Mouse (Mus musculus) MEL (cell line): ENCODE results near the gene Pfn4. TPM values are rescaled to one million over a fixed set of nuclear protein-coding genes. Genes with fewer than 3 reads are reported as not detected.

Experiments used
- DNase-seq: peaks from one replicate; pipeline ENCODE4 v3.0.0; 2011; ENCODE audit warnings: low read depth, low spot score
- H3K27ac ChIP-seq: 2 replicates; pipeline ENCODE4 v1.5.1; 2012; ENCODE audit warnings: low read depth, mild to moderate bottlenecking, control low read depth, low read length, moderate library complexity; ENCODE audit not compliant: control insufficient read depth
- H3K27me3 ChIP-seq, 2 experiments: fragments of 150-350 bp in 1 of 2; sonication (generic) in 1 of 2; 2 replicates each; pipeline ENCODE4 v1.6.1; 2012; ENCODE audit warnings: low read length in 2 of 2, mild to moderate bottlenecking in 2 of 2, improper control_type of control experiment in 1 of 2, moderate library complexity in 1 of 2; ENCODE audit not compliant: insufficient read depth in 2 of 2, control insufficient read depth in 1 of 2
- H3K36me3 ChIP-seq, 2 experiments: 2 replicates each; pipeline ENCODE4 v1.6.1; 2012 to 2014; ENCODE audit warnings: low read length in 2 of 2, improper control_type of control experiment in 1 of 2, inconsistent platforms in 1 of 2, mild to moderate bottlenecking in 1 of 2; ENCODE audit not compliant: insufficient read depth in 2 of 2, control insufficient read depth in 1 of 2
- H3K4me1 ChIP-seq, 2 experiments: fragments of 150-350 bp in 1 of 2; sonication (generic) in 1 of 2; 2 replicates each; pipeline ENCODE4 v1.6.1; 2012; ENCODE audit warnings: low read length in 2 of 2, improper control_type of control experiment in 1 of 2, mild to moderate bottlenecking in 1 of 2; ENCODE audit not compliant: insufficient read depth in 2 of 2, control insufficient read depth in 1 of 2
- H3K4me3 ChIP-seq, 2 experiments: fragments of 150-350 bp in 1 of 2; sonication (generic) in 1 of 2; 2 replicates each; pipeline ENCODE4 v1.5.1; 2012; ENCODE audit warnings: low read depth in 2 of 2, low read length in 2 of 2, mild to moderate bottlenecking in 2 of 2, moderate library complexity in 2 of 2, control low read depth in 1 of 2, improper control_type of control experiment in 1 of 2; ENCODE audit not compliant: control insufficient read depth in 1 of 2, insufficient read depth in 1 of 2
- H3K79me2 ChIP-seq: 2 replicates; pipeline ENCODE4 v1.6.1; 2012; ENCODE audit warnings: mild to moderate bottlenecking, low read length, moderate library complexity; ENCODE audit not compliant: control insufficient read depth, poor library complexity, insufficient read depth
- H3K9ac ChIP-seq: 2 replicates; pipeline ENCODE4 v1.6.1; 2012; ENCODE audit warnings: low read depth, mild to moderate bottlenecking, control low read depth, low read length, moderate library complexity; ENCODE audit not compliant: control insufficient read depth, poor library complexity, severe bottlenecking
- H3K9me3 ChIP-seq: fragments of 150-350 bp; sonication (generic); replicated peaks from 2 replicates; pipeline ENCODE4 v1.6.1; 2012; ENCODE audit warnings: mild to moderate bottlenecking, low read length, improper control_type of control experiment, moderate library complexity; ENCODE audit not compliant: insufficient read depth
- BHLHE40 ChIP-seq: IDR thresholded peaks from 2 replicates; pipeline ENCODE4 v1.6.1; 2012; ENCODE audit warnings: low read depth, mild to moderate bottlenecking, inconsistent platforms, low read length, improper control_type of control experiment, borderline replicate concordance
- CHD1 ChIP-seq: IDR thresholded peaks from 2 replicates; pipeline ENCODE4 v1.6.1; 2012; ENCODE audit warnings: low read depth, mild to moderate bottlenecking, inconsistent platforms, low read length, improper control_type of control experiment
- CHD2 ChIP-seq: IDR thresholded peaks from 2 replicates; pipeline ENCODE4 v1.6.1; 2011; ENCODE audit warnings: low read length, improper control_type of control experiment
- CTCF ChIP-seq, 3 experiments: IDR thresholded peaks in 2 of 3; conservative IDR thresholded peaks in 1 of 3; 2 replicates each; pipeline ENCODE4 v1.5.1; 2011 to 2012; ENCODE audit warnings: low read length in 3 of 3, low read depth in 2 of 3, mild to moderate bottlenecking in 2 of 3, improper control_type of control experiment in 1 of 3, inconsistent platforms in 1 of 3, mixed read lengths in 1 of 3, moderate library complexity in 1 of 3; ENCODE audit not compliant: control insufficient read depth in 1 of 3, insufficient read depth in 1 of 3, poor library complexity in 1 of 3, severe bottlenecking in 1 of 3
- E2F4 ChIP-seq: IDR thresholded peaks from 2 replicates; pipeline ENCODE4 v1.6.1; 2011; ENCODE audit warnings: low read depth, low read length, improper control_type of control experiment, borderline replicate concordance
- ELF1 ChIP-seq: IDR thresholded peaks from 2 replicates; pipeline ENCODE4 v1.6.1; 2014; ENCODE audit warnings: low read depth, mild to moderate bottlenecking, inconsistent platforms, low read length, improper control_type of control experiment, moderate library complexity
- EP300 ChIP-seq, 2 experiments: IDR thresholded peaks; 2 replicates each; pipeline ENCODE4 v1.6.1; 2011; ENCODE audit warnings: improper control_type of control experiment in 2 of 2, low read length in 2 of 2, low read depth in 1 of 2, mild to moderate bottlenecking in 1 of 2
- ETS1 ChIP-seq: IDR thresholded peaks from 2 replicates; pipeline ENCODE4 v1.6.1; 2012; ENCODE audit warnings: low read depth, mild to moderate bottlenecking, inconsistent platforms, low read length, improper control_type of control experiment, moderate library complexity
- GABPA ChIP-seq: IDR thresholded peaks from 2 replicates; pipeline ENCODE4 v1.6.1; 2012; ENCODE audit warnings: low read depth, mild to moderate bottlenecking, inconsistent platforms, low read length, improper control_type of control experiment, moderate library complexity
- GATA1 ChIP-seq: IDR thresholded peaks from 2 replicates; pipeline ENCODE4 v1.6.1; 2011; ENCODE audit warnings: low read depth, low read length, improper control_type of control experiment
- HCFC1 ChIP-seq: IDR thresholded peaks from 2 replicates; pipeline ENCODE4 v1.6.1; 2012; ENCODE audit warnings: low read depth, mild to moderate bottlenecking, inconsistent platforms, low read length, improper control_type of control experiment, moderate library complexity
- JUND ChIP-seq: IDR thresholded peaks from 2 replicates; pipeline ENCODE4 v1.6.1; 2011; ENCODE audit warnings: low read depth, mild to moderate bottlenecking, improper control_type of control experiment, low read length
- KAT2A ChIP-seq: conservative IDR thresholded peaks from 2 replicates; pipeline ENCODE4 v1.6.1; 2012; ENCODE audit warnings: low read depth, low read length, improper control_type of control experiment, inconsistent platforms
- MAFK ChIP-seq: IDR thresholded peaks from 2 replicates; pipeline ENCODE4 v1.6.1; 2011; ENCODE audit warnings: low read depth, mild to moderate bottlenecking, low read length, improper control_type of control experiment, borderline replicate concordance
- MAX ChIP-seq: IDR thresholded peaks from 2 replicates; pipeline ENCODE4 v1.6.1; 2011; ENCODE audit warnings: low read length, improper control_type of control experiment
- MAZ ChIP-seq: IDR thresholded peaks from 2 replicates; pipeline ENCODE4 v1.6.1; 2012; ENCODE audit warnings: low read depth, mild to moderate bottlenecking, inconsistent platforms, low read length, improper control_type of control experiment
- MXI1 ChIP-seq: IDR thresholded peaks from 2 replicates; pipeline ENCODE4 v1.6.1; 2011; ENCODE audit warnings: mild to moderate bottlenecking, low read depth, low read length, improper control_type of control experiment
- MYB ChIP-seq: IDR thresholded peaks from 2 replicates; pipeline ENCODE4 v1.6.1; 2011; ENCODE audit warnings: mild to moderate bottlenecking, low read depth, low read length, improper control_type of control experiment
- NELFE ChIP-seq: IDR thresholded peaks from 2 replicates; pipeline ENCODE4 v1.6.1; 2011; ENCODE audit warnings: low read depth, low read length, improper control_type of control experiment
- NRF1 ChIP-seq: IDR thresholded peaks from 2 replicates; pipeline ENCODE4 v1.6.1; 2014; ENCODE audit warnings: low read depth, mild to moderate bottlenecking, inconsistent platforms, low read length, improper control_type of control experiment, moderate library complexity; ENCODE audit not compliant: poor library complexity, insufficient read depth, severe bottlenecking
- POLR2A ChIP-seq, 2 experiments: IDR thresholded peaks; 2 replicates each; pipeline ENCODE4 v1.6.1; 2011 to 2012; ENCODE audit warnings: low read length in 2 of 2, mild to moderate bottlenecking in 2 of 2, control low read depth in 1 of 2, improper control_type of control experiment in 1 of 2, low read depth in 1 of 2, moderate library complexity in 1 of 2; ENCODE audit not compliant: control insufficient read depth in 1 of 2, insufficient read depth in 1 of 2, poor library complexity in 1 of 2
- POLR2AphosphoS2 ChIP-seq: IDR thresholded peaks from 2 replicates; pipeline ENCODE4 v1.6.1; 2011; ENCODE audit warnings: low read length, improper control_type of control experiment
- POLR2AphosphoS5 ChIP-seq: IDR thresholded peaks from 2 replicates; pipeline ENCODE4 v1.6.1; 2012; ENCODE audit warnings: low read depth, borderline replicate concordance, mild to moderate bottlenecking, inconsistent platforms, low read length, moderate library complexity, mixed read lengths
- RCOR1 ChIP-seq: IDR thresholded peaks from 2 replicates; pipeline ENCODE4 v1.6.1; 2012; ENCODE audit warnings: low read depth, mild to moderate bottlenecking, inconsistent platforms, low read length, improper control_type of control experiment
- SIN3A ChIP-seq: IDR thresholded peaks from 2 replicates; pipeline ENCODE4 v1.6.1; 2012; ENCODE audit warnings: low read length, improper control_type of control experiment, inconsistent platforms
- SMC3 ChIP-seq: IDR thresholded peaks from 2 replicates; pipeline ENCODE4 v1.6.1; 2011; ENCODE audit warnings: low read depth, low read length, improper control_type of control experiment
- TAL1 ChIP-seq: IDR thresholded peaks from 2 replicates; pipeline ENCODE4 v1.6.1; 2012; ENCODE audit warnings: mild to moderate bottlenecking, inconsistent platforms, low read length, moderate library complexity, mixed read lengths
- TBP ChIP-seq: IDR thresholded peaks from 2 replicates; pipeline ENCODE4 v1.8.0; 2011; ENCODE audit warnings: low read depth, low read length, improper control_type of control experiment
- TCF12 ChIP-seq: IDR thresholded peaks from 2 replicates; pipeline ENCODE4 v1.6.1; 2014; ENCODE audit warnings: low read depth, mild to moderate bottlenecking, inconsistent platforms, low read length, improper control_type of control experiment, moderate library complexity
- UBTF ChIP-seq: IDR thresholded peaks from 2 replicates; pipeline ENCODE4 v1.6.1; 2012; ENCODE audit warnings: low read depth, mild to moderate bottlenecking, inconsistent platforms, low read length, improper control_type of control experiment, moderate library complexity, borderline replicate concordance; ENCODE audit not compliant: insufficient read depth
- USF1 ChIP-seq: IDR thresholded peaks from 2 replicates; pipeline ENCODE4 v1.6.1; 2014; ENCODE audit warnings: low read depth, mild to moderate bottlenecking, inconsistent platforms, low read length, improper control_type of control experiment, moderate library complexity
- USF2 ChIP-seq, 2 experiments: IDR thresholded peaks; 2 replicates each; pipeline ENCODE4 v1.6.1; 2011 to 2012; ENCODE audit warnings: improper control_type of control experiment in 2 of 2, low read length in 2 of 2, borderline replicate concordance in 1 of 2, inconsistent platforms in 1 of 2, low read depth in 1 of 2, mild to moderate bottlenecking in 1 of 2; ENCODE audit not compliant: insufficient read depth in 1 of 2
- ZC3H11A ChIP-seq: IDR thresholded peaks from 2 replicates; pipeline ENCODE4 v1.6.1; 2012; ENCODE audit warnings: low read depth, mild to moderate bottlenecking, inconsistent platforms, low read length, improper control_type of control experiment
- ZMIZ1 ChIP-seq: IDR thresholded peaks from 2 replicates; pipeline ENCODE4 v1.6.1; 2012; ENCODE audit warnings: low read depth, mild to moderate bottlenecking, inconsistent platforms, low read length, improper control_type of control experiment, moderate library complexity
- ZNF384 ChIP-seq: IDR thresholded peaks from 2 replicates; pipeline ENCODE4 v1.6.1; 2012; ENCODE audit warnings: low read depth, mild to moderate bottlenecking, inconsistent platforms, low read length, improper control_type of control experiment
- polyA plus RNA-seq, 2 experiments: library from polyadenylated mRNA; stranded (reverse) in 1 of 2; unstranded in 1 of 2; fragments of >175 nt in 1 of 2; fragments of >200 nt in 1 of 2; gene quantifications; 2 replicates each; pipeline versions ENCODE4 v1.2.1 to v1.2.4; 2012; ENCODE audit warnings: low replicate concordance in 2 of 2, low read depth in 1 of 2; ENCODE audit not compliant: insufficient read length in 2 of 2, insufficient read depth in 1 of 2, missing spikeins in 1 of 2
- total RNA-seq: library from RNA; depleted of rRNA; stranded (reverse); fragments of 300-350 nt; gene quantifications from 2 replicates; pipeline ENCODE4 v1.2.3, GENCODE M21; 2012

Pfn4 gene
- total and polyA plus RNA-seq, 3 experiments, result 0.19 to 0.70 TPM; not detected in 1

GRCm38 (mm10) chr12:4719762-4720754, 48.8 kb upstream of the Pfn4 start:
- Histone ChIP-seq H3K27ac (peak overlapping the region; percentile 87), H3K9me3 (no peaks in the 10 kb centered on the region), H3K4me1 (peaks cover 12 to 25% of the 10 kb centered on the region in 2 experiments), H3K36me3 (peaks cover 0 to 16% of the 10 kb centered on the region in 2 experiments; a peak in 2 of 4 replicates), H3K9ac (peak overlapping the region; percentile 71), H3K4me3 (peak overlapping the region; percentile 82 to 92), H3K79me2 (no peaks in the 10 kb centered on the region), H3K27me3 (no peaks in the 10 kb centered on the region)
- peak; percentile 96 for DNase-seq
- peak; percentile 83 for TF ChIP-seq E2F4
- TF ChIP-seq ZC3H11A, result no peak
- TF ChIP-seq CHD2, result peak; percentile 15; the same call in 1 of the 2 replicates
- no peak for TF ChIP-seq MAZ
- peak; percentile 8; the same call in 1 of the 2 replicates for TF ChIP-seq CHD1
- TF ChIP-seq SIN3A, result no peak; the same call in 1 of the 2 replicates
- TF ChIP-seq MAFK, result no peak
- peak; percentile 19; the same call in 1 of the 2 replicates for TF ChIP-seq ETS1
- TF ChIP-seq MAX, result peak; percentile 39
- no peak for TF ChIP-seq ELF1
- peak; percentile 94 for TF ChIP-seq POLR2AphosphoS2
- TF ChIP-seq POLR2AphosphoS5, result peak; percentile 70; the same call in 1 of the 2 replicates
- peak; percentile 89 for TF ChIP-seq MXI1
- no peak for TF ChIP-seq ZNF384
- TF ChIP-seq CTCF (IDR thresholded peaks at IDR 0.05 in 2 of 3, conservative IDR thresholded peaks at IDR 0.05 in 1 of 3; ENCODE audit: control insufficient read depth in 1 of 3, insufficient read depth in 1 of 3, low read depth in 2 of 3, low read length in 3 of 3, poor library complexity in 1 of 3, severe bottlenecking in 1 of 3), result peak; percentile 60 to 74 (median 62)
- TF ChIP-seq TBP, result peak; percentile 88
- no peak for TF ChIP-seq GABPA
- TF ChIP-seq USF1, result peak; percentile 36; the same call in 1 of the 2 replicates
- TF ChIP-seq SMC3, result no peak; the same call in 1 of the 2 replicates
- TF ChIP-seq UBTF, result no peak
- TF ChIP-seq ZMIZ1, result peak; percentile 94
- no peak for TF ChIP-seq JUND
- TF ChIP-seq TAL1, result no peak
- TF ChIP-seq NRF1, result no peak
- no peak for TF ChIP-seq USF2 (IDR thresholded peaks at IDR 0.05; ENCODE audit: borderline replicate concordance in 1 of 2, insufficient read depth in 1 of 2, low read depth in 1 of 2, low read length in 2 of 2)
- TF ChIP-seq KAT2A, result no peak; the same call in 1 of the 2 replicates
- no peak for TF ChIP-seq MYB
- TF ChIP-seq EP300 (IDR thresholded peaks at IDR 0.05; ENCODE audit: low read depth in 1 of 2, low read length in 2 of 2), result no peak; a peak in 1 of 4 replicates
- TF ChIP-seq NELFE, result peak; percentile 90
- no peak for TF ChIP-seq BHLHE40
- TF ChIP-seq HCFC1, result peak; percentile 50; the same call in 1 of the 2 replicates
- peak; percentile 33; the same call in 1 of the 2 replicates for TF ChIP-seq RCOR1
- TF ChIP-seq GATA1, result peak; percentile 39
- no peak for TF ChIP-seq TCF12
- peak; percentile 32 to 97; a peak in 3 of 4 replicates for TF ChIP-seq POLR2A (IDR thresholded peaks at IDR 0.05; ENCODE audit: control insufficient read depth in 1 of 2, insufficient read depth in 1 of 2, low read depth in 1 of 2, low read length in 2 of 2, poor library complexity in 1 of 2)
